Mouse (Mus musculus) liver, adult 2 months (tissue): ENCODE measurements at regions not wholly inside any gene's neighbourhood (a gene's known extent, or its start where the extent isn't known, plus 50 kb on each side); places are given as distances from the start of the nearest gene placed in this dataset.

Source experiments
- DNase-seq: peaks from one replicate; pipeline ENCODE4 v3.0.0-alpha.2; 2011; ENCODE audit warnings: low read depth, low spot score; ENCODE audit errors: extremely low read depth
- H3K27ac ChIP-seq: fragments of 200-500 bp; replicated peaks from 2 replicates; pipeline ENCODE4 v1.5.1; 2012; ENCODE audit warnings: low read depth, mild to moderate bottlenecking, control low read depth, inconsistent platforms, low read length; ENCODE audit not compliant: insufficient read depth
- H3K27me3 ChIP-seq: fragments of 200-500 bp; 2 replicates; pipeline ENCODE4 v1.6.1; 2012; ENCODE audit warnings: mild to moderate bottlenecking, moderate library complexity, low read length, inconsistent platforms; ENCODE audit not compliant: control insufficient read depth, insufficient read depth
- H3K36me3 ChIP-seq: fragments of 200-500 bp; 2 replicates; pipeline ENCODE4 v1.6.1; 2012; ENCODE audit warnings: low read length, inconsistent platforms; ENCODE audit not compliant: control insufficient read depth, insufficient read depth
- H3K4me1 ChIP-seq: fragments of 200-500 bp; 2 replicates; pipeline ENCODE4 v1.6.1; 2011; ENCODE audit warnings: low read length; ENCODE audit not compliant: control insufficient read depth, insufficient read depth
- H3K4me3 ChIP-seq: fragments of 200-500 bp; 2 replicates; pipeline ENCODE4 v1.5.1; 2011; ENCODE audit warnings: low read depth, mild to moderate bottlenecking, control low read depth, low read length, moderate library complexity; ENCODE audit not compliant: insufficient read depth
- H3K79me2 ChIP-seq: fragments of 200-500 bp; 2 replicates; pipeline ENCODE4 v1.6.1; 2012; ENCODE audit warnings: inconsistent platforms, mild to moderate bottlenecking, low read length, moderate library complexity; ENCODE audit not compliant: control insufficient read depth, insufficient read depth
- H3K9ac ChIP-seq: fragments of 200-500 bp; 2 replicates; pipeline ENCODE4 v1.6.1; 2012; ENCODE audit warnings: low read depth, mild to moderate bottlenecking, control low read depth, inconsistent platforms, low read length
- CTCF ChIP-seq: fragments of 200-500 bp; IDR thresholded peaks from 2 replicates; pipeline ENCODE4 v1.5.1; 2011; ENCODE audit warnings: low read depth, low read length, control low read depth
- POLR2A ChIP-seq: fragments of 200-500 bp; IDR thresholded peaks from 2 replicates; pipeline ENCODE4 v1.6.1; 2011; ENCODE audit warnings: low read length, control low read depth; ENCODE audit not compliant: insufficient read depth; ENCODE audit errors: extremely low read depth
- WGBS: fragments of 180-500 bp; shearing (Covaris S2); methylation state at CpG from one replicate; pipeline ENCODE4 v1.1.7; 2018; 5-methylcytosine and 5-hydroxymethylcytosine counted together

GRCm38 (mm10) chr10:30470831-30471230 lies 129.7 kb downstream of the Trmt11 start:
- DNase-seq: no peak
- H3K4me1 ChIP-seq: no peaks in the 10 kb centered on the region
- no peak overlapping the region for H3K9ac ChIP-seq
- no peaks in the 10 kb centered on the region for H3K27me3 ChIP-seq
- no peak overlapping the region for H3K4me3 ChIP-seq
- no peak for TF ChIP-seq CTCF
- TF ChIP-seq POLR2A: no peak
- WGBS: 69% methylated on average over 3 of the region's 3 CpGs
- H3K27ac ChIP-seq: no peak overlapping the region
- H3K79me2 ChIP-seq: no peaks in the 10 kb centered on the region
- no peaks in the 10 kb centered on the region for H3K36me3 ChIP-seq

GRCm38 (mm10) chr10:30450616-30451015 lies 149.9 kb downstream of the Trmt11 start:
- no peaks in the 10 kb centered on the region for H3K4me1 ChIP-seq
- TF ChIP-seq POLR2A (no peak), CTCF (no peak)
- 91% methylated on average over 4 of the region's 4 CpGs for WGBS
- H3K79me2 ChIP-seq: no peaks in the 10 kb centered on the region
- H3K36me3 ChIP-seq: no peaks in the 10 kb centered on the region
- H3K27ac ChIP-seq: no peak overlapping the region
- no peak for DNase-seq
- no peak overlapping the region for H3K9ac ChIP-seq
- H3K4me3 ChIP-seq: no peak overlapping the region
- no peaks in the 10 kb centered on the region for H3K27me3 ChIP-seq

DNA sequence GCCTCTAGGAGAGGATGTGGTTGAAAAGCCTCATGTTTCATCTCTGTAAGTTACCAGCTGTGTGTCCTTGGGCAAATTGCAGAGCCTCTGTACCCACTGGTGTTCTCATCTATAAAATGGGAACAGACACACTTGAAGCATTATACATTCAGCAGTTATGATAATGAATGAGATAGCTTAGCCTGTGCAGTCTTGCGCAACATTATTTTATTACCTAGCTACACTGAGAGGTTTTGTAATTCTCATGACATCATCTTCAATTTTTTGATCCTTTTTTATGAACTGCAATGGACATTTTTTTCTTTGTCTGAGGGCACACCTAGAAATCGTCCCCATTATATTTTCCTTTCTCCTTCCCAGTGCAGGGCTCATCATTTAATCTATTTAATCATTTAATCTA lies 153.5 kb downstream of the Trmt11 start:
- H3K36me3 ChIP-seq: no peaks in the 10 kb centered on the region
- no peak overlapping the region for H3K27ac ChIP-seq
- H3K4me1 ChIP-seq: no peaks in the 10 kb centered on the region
- H3K27me3 ChIP-seq: no peaks in the 10 kb centered on the region
- WGBS: 73% methylated on average over 2 of the region's 2 CpGs
- no peak overlapping the region for H3K9ac ChIP-seq
- no peak for TF ChIP-seq CTCF
- H3K79me2 ChIP-seq: no peaks in the 10 kb centered on the region
- no peak for DNase-seq
- no peak overlapping the region for H3K4me3 ChIP-seq

DNA sequence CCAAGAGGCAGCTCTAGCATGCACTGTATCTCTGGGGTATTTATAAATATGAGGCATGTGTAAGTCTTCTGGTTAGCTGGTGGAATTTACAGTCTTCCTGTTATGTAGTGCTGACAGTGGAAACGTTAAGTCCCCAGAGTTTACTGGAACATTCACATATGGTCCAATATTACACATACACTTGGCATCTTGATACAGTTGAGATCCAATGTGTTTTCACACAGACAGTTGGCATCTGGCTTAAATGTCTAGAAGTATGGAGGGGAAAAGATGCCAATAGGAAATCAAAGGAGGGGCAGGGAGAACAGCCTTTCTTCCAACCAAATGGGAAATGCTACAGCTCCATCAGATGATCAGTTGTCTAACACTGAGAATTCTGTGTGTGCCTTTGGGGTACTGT lies 154.0 kb downstream of the Trmt11 start:
- no peaks in the 10 kb centered on the region for H3K36me3 ChIP-seq

DNA sequence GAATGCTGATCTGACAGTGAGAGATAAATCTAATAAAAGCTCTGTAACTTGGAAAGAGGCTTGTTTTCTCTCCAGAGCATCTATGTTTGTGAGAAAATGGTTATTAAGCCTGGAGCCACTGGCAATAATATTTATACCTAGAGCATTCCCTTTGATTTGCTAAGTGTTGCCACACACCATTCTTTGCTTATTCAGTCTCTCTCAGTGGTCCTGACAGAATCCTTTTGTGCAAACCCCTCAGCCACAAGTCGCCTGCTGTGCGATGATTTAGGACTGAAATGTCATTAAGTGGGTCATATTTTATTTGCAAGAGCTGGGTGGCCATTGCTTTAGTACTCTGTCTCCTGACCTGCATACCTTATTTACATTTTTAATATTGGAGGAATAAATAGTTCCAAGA lies 160.7 kb downstream of the Trmt11 start:
- Histone ChIP-seq H3K36me3 (no peaks in the 10 kb centered on the region), H3K27me3 (no peaks in the 10 kb centered on the region)
- WGBS: 78% methylated on average over 2 of the region's 2 CpGs

More for the DNA sequence above, 154.0 kb downstream of the Trmt11 start:
- Histone ChIP-seq H3K27ac (no peak overlapping the region), H3K27me3 (no peaks in the 10 kb centered on the region), H3K4me1 (no peaks in the 10 kb centered on the region), H3K79me2 (no peaks in the 10 kb centered on the region), H3K4me3 (no peak overlapping the region), H3K9ac (no peak overlapping the region)
- 92% methylated on average over 1 of the region's 1 CpGs for WGBS
- DNase-seq: no peak
- TF ChIP-seq POLR2A (no peak), CTCF (no peak)

GRCm38 (mm10) chr10:30426420-30426923 lies 174.1 kb downstream of the Trmt11 start:
- TF ChIP-seq CTCF: no peak
- TF ChIP-seq POLR2A: no peak
- Histone ChIP-seq H3K27ac (no peak overlapping the region), H3K27me3 (no peaks in the 10 kb centered on the region), H3K79me2 (no peaks in the 10 kb centered on the region), H3K36me3 (no peaks in the 10 kb centered on the region), H3K4me1 (no peaks in the 10 kb centered on the region), H3K9ac (no peak overlapping the region), H3K4me3 (no peak overlapping the region)
- WGBS: 78% methylated on average over 4 of the region's 4 CpGs
- DNase-seq: peak; percentile 6

More for the DNA sequence above, 160.7 kb downstream of the Trmt11 start:
- Histone ChIP-seq H3K4me1 (no peaks in the 10 kb centered on the region), H3K4me3 (no peak overlapping the region), H3K27ac (no peak overlapping the region), H3K9ac (no peak overlapping the region), H3K79me2 (no peaks in the 10 kb centered on the region)
- TF ChIP-seq CTCF: no peak
- no peak for DNase-seq
